Mouse (Mus musculus) embryonic stem cell, embryonic (primary cell): Measurements from ENCODE around the gene Inka1.

Experiments used
- CTCF ChIA-PET, 4 experiments: fragments of 300-600 bp in 2 of 4; fragments of 350-600 bp in 2 of 4; sonication (Branson Sonifier 250); formaldehyde crosslinking; loops; one replicate each; lab custom pipeline; 2022; ENCODE audit warnings: inconsistent platforms in 2 of 4; lab: Charles Lee
- POLR2A ChIA-PET, 4 experiments: fragments of 300-600 bp in 2 of 4; fragments of 350-600 bp in 2 of 4; sonication (Branson Sonifier 250); formaldehyde crosslinking; loops; one replicate each; lab custom pipeline; 2022; ENCODE audit warnings: antibody characterized with exemption in 4 of 4, inconsistent platforms in 1 of 4; lab: Charles Lee

Gene Inka1

DNA sequence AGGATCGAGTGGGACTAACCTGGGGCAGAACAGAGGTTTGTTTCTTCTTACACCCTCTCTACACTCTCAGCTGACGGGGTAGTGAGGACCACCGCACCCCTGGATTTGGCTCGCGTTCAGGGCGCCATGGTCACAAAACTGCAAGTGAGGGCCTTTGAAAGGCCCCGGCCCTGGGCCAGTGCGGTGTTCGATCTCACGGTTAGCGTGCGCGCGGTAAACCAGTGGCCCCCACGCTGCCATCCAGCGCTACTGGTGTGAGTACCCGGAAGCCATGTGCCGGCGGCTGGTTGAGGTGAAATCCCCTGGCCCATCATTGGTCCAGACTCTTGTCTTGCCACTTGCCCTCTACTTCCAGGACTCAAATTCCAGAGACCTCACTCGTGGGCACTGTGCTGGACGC, 9.8 kb upstream of the Inka1 start:
- ChIA-PET CTCF (interaction anchor here in 2 of 4 experiments (0.7 to 1.5 kb wide), 4 partner anchors 10 to 392 kb away, joined by 3 to 7 read pairs (median 4); partner anchors contain the start of gene Inka1 (in 1 of the 2)), POLR2A (interaction anchor here in 2 of 4 experiments (0.8 to 1.9 kb wide), 7 partner anchors 8 to 58 kb away, joined by 3 to 7 read pairs (median 4); partner anchors contain the start of genes Inka1 (in 2 of the 2), Amigo3 (in 1 of the 2) and Gmppb (in 1 of the 2))

DNA sequence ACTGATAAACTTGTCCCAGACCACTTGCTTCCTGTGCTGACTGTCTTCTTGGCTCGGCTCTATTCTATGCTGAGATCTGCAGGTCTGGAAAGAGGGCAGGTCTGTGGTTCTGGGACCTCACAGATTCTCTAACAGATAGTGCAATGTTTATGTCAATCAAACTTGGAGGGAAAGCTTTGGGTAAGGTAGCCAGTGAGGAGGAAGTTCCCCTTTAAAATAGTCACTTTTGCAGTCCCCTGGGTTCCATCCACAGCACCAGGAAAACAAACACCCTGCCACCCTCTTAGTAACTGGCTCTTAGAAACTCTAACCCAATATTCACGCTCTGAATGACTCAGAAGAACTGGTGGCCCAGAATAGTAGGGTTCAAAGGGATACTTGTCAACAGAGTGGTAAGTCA, 8.8 kb upstream of the Inka1 start:
- POLR2A ChIA-PET: interaction anchor here in 3 of 4 experiments (0.5 to 1.9 kb wide), 7 partner anchors 9 to 412 kb away, joined by 3 to 7 read pairs (median 4); partner anchors contain the start of genes Inka1 (in 2 of the 3) and Gmppb (in 1 of the 3)
- CTCF ChIA-PET: interaction anchor here in 2 of 4 experiments (0.6 to 1.5 kb wide), 4 partner anchors 9 to 93 kb away, joined by 3 to 7 read pairs (median 4); partner anchors contain the start of gene Inka1 (in 1 of the 2)

DNA sequence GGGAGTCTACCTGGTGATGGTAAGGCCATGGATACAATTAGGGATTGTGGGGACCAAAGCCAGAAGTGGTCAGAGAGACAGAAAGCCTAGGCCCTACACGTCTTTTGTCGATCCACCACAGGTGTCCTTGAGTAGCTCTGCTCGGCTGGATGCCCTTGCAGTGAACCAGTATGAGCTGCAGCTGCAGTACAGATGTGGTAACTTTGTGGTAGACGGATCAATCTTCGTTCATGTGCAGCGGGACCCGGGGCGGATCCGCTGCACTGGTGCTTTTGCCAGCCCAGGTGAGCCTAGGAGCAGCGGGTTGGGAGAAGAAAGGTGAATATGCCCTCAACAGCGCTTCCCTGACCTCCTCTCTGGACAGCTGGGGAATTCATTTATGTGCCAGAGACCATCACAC, 7.3 kb upstream of the Inka1 start:
- ChIA-PET POLR2A (interaction anchor here in 3 of 4 experiments (0.9 to 2.4 kb wide), 17 partner anchors 7 to 381 kb away, joined by 3 to 32 read pairs (median 5); partner anchors contain the start of genes Ip6k1 (in 3 of the 3), Gm20661 (in 1 of the 3), Mst1r (in 1 of the 3) and Uba7 (in 1 of the 3)), CTCF (interaction anchor here in 2 of 4 experiments (0.6 to 1.6 kb wide), 8 partner anchors 9 to 457 kb away, joined by 3 to 6 read pairs (median 5); partner anchors contain the start of genes Amigo3 (in 1 of the 2), Apeh (in 1 of the 2) and Ip6k1 (in 1 of the 2))

DNA sequence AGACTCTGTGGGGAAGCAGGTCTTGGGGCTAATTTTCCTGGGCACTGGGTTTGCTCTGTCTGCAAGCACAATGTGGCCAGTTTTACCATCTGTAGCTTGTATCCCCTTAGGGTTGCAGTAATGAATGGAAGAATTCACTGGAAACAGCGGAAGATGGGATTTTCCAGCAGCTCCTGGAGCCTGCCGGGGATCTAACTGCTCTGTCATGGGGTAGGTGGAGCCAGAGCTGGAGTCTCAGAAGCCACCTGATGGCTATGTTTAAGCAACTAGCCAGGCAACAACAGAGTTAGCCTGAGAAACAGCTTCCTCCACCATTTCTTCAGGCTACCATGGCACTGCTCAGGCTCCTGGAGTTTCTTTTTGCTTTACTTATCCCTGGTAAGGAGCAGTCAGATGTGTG, 6.5 kb upstream of the Inka1 start, which contains the start of gene Cdhr4:
Gene Cdhr4, plus strand, starts transcription at position 301 of the 400 bp plus-strand sequence.
- CTCF ChIA-PET: interaction anchor here in 3 of 4 experiments (0.6 to 1.6 kb wide), 9 partner anchors 10 to 102 kb away, joined by 3 to 6 read pairs (median 5); partner anchors contain the start of genes Amigo3 (in 1 of the 3), Apeh (in 1 of the 3) and Ip6k1 (in 1 of the 3)
- POLR2A ChIA-PET: interaction anchor here in 3 of 4 experiments (0.7 to 2.4 kb wide), 23 partner anchors 8 to 450 kb away, joined by 3 to 32 read pairs (median 5); partner anchors contain the start of genes Ip6k1 (in 3 of the 3), Gm20661 (in 2 of the 3), Gpx1 (in 2 of the 3) and Cyb561d2 (in 1 of the 3)

DNA sequence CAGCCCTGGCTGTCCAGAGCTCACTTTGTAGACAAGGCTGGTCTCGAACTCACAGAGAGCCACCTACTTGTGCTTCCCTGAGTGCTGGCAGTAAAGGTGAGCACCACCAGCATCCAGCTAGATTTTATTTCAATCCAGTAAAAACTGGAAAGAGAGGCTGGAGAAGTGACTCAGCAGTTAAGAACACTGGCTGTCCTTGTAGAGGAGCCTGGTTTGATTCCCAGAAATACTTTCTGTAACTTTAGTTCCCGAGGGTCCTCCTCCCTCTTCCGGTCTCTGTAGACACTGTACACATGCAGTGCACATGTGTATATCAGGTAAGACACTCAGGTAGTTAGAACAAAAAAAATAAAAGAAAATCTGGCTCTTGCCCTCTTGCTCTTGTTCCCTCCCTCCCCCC, 2.3 kb upstream of the Inka1 start:
- CTCF ChIA-PET: interaction anchor here in 3 of 4 experiments (0.5 to 1.6 kb wide), 10 partner anchors 16 to 313 kb away, joined by 3 to 5 read pairs (median 4); partner anchors contain the start of gene Mst1r (in 1 of the 3)
- POLR2A ChIA-PET: interaction anchor here in 3 of 4 experiments (0.7 to 2.2 kb wide), 13 partner anchors 11 to 79 kb away, joined by 3 to 10 read pairs (median 4); partner anchors contain the start of genes Ip6k1 (in 2 of the 3) and Amigo3 (in 1 of the 3)

DNA sequence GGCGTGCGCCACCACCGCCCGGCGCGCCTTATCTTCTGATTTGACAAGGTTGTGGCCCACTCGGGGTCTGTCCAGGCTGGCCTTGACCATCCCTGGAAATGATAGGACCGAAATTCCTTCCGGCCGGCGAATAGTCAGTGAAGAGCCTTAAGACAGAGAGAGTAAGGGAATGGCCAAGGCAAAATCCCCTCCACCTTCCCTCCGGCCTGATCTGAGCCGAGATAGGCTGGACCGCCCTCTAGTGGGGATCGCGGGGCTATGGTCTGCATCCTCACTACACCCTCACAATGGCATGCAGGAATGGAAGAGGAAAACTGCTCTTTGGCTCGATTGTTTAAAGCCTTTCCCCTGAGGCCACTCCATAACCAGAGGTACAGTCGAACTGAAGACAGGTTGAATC, 697 bp upstream of the Inka1 start:
- ChIA-PET CTCF (interaction anchor here (0.8 to 1.8 kb wide), 25 partner anchors 9 to 298 kb away, joined by 3 to 25 read pairs (median 5); partner anchors contain the start of genes Amigo3 (in 1 of the 4), Ip6k1 (in 1 of the 4), Mst1r (in 1 of the 4) and Uba7 (in 1 of the 4)), POLR2A (interaction anchor here in 3 of 4 experiments (0.7 to 3.0 kb wide), 41 partner anchors 9 to 353 kb away, joined by 3 to 35 read pairs (median 5); partner anchors contain the start of genes Ip6k1 (in 3 of the 3), Amigo3 (in 2 of the 3), Apeh (in 2 of the 3) and Uba7 (in 2 of the 3))

DNA sequence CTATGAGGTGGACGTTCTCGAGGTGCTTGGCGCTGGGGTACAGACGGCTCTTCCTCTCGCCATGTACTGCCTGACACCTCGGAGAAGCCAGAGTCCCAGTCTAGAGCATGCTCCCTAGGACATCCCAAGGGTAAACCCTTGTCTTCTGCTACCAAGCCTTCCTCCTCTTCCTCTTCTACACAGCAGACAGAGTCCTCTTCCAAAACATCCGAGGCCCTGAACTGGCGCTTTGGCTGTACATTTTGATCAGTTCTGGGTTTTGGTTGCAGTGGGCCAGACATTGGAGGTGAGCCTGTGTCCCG, 974 bp downstream of the Inka1 start:
- CTCF ChIA-PET: interaction anchor here (1.1 to 1.8 kb wide), 10 partner anchors 10 to 300 kb away, joined by 3 to 16 read pairs (median 5); partner anchors contain the start of genes Ip6k1 (in 2 of the 4) and Amigo3 (in 1 of the 4)
- POLR2A ChIA-PET: interaction anchor here in 3 of 4 experiments (1.0 to 3.0 kb wide), 19 partner anchors 8 to 112 kb away, joined by 3 to 35 read pairs (median 5); partner anchors contain the start of genes Ip6k1 (in 2 of the 3), Actl11 (in 1 of the 3), Gm20662 (in 1 of the 3) and Rbm6 (in 1 of the 3)

DNA sequence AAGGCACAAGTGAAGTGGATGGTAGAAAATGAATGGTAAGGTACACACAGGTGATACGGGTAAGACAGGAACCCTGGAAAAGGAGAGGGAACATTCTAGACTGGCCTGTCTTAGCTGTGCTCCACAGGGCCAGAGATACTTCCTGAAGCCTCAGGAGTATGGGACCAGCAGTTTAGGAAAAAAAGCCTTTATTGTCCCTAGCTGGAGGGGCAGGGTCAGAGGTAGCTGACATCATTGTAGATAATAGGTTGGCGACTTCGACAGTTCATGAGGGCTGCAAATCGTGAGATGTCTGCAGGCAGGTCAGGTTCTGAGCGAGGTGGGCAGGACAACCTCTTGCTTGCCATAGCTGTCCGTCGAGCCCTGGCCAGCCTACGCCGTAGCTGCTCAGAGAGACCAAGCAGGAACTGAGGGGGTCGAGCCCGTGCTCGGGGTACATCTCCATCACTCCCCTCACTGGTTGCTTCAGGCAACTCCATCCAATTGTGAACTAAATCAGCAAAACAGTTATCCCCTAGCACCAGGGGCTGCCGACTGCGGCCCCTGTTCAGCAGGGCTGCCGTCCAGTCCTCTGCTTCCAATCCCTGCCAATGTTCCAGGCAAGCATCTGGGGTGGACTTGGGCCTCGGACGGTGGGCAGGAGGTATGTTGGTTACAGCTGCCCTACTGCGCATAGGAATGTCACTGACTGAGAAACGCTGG, 1.5 kb downstream of the Inka1 start:
- ChIA-PET POLR2A (interaction anchor here in 3 of 4 experiments (0.6 to 4.7 kb wide), 13 partner anchors 8 to 355 kb away, joined by 3 to 31 read pairs (median 5); partner anchors contain the start of genes Cdhr4 (in 1 of the 3), Gpx1 (in 1 of the 3), Rbm6 (in 1 of the 3) and Uba7 (in 1 of the 3)), CTCF (interaction anchor here in 2 of 4 experiments (0.5 to 2.0 kb wide), 5 partner anchors 18 to 300 kb away, joined by 3 to 7 read pairs (median 4); partner anchors contain the start of gene Ip6k1 (in 1 of the 2))

DNA sequence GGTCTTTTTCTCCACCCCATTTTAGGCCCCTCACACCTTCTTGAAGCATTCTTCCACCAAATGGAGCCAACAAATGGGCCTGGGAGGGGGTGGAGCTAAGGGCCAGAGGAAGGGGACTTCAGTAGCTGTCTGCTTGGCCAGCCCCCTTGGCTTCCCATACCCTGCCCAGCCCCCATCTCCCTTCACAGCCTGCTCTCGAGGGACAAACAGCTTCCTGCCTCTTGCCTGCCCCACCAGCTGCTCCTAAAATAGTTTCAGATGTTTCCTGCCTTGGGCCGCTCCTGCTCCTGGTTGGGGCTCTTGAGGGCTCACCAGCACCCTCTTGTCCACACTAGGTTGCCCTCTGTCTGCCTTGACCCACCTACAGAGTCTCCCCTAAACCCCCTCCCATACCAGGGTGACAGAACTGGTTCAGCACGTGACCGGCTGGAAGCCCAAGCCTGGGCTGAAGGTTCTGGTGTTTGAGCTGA, 2.2 kb downstream of the Inka1 start:
- POLR2A ChIA-PET: interaction anchor here in 3 of 4 experiments (0.6 to 4.7 kb wide), 18 partner anchors 8 to 546 kb away, joined by 3 to 31 read pairs (median 4); partner anchors contain the start of genes Cdhr4 (in 2 of the 3), Gpx1 (in 1 of the 3), Rbm6 (in 1 of the 3) and Uba7 (in 1 of the 3)
- CTCF ChIA-PET: interaction anchor here in 3 of 4 experiments (0.5 to 2.0 kb wide), 10 partner anchors 14 to 250 kb away, joined by 3 to 7 read pairs (median 4); partner anchors contain the start of genes Amigo3 (in 1 of the 3) and Ip6k1 (in 1 of the 3)

DNA sequence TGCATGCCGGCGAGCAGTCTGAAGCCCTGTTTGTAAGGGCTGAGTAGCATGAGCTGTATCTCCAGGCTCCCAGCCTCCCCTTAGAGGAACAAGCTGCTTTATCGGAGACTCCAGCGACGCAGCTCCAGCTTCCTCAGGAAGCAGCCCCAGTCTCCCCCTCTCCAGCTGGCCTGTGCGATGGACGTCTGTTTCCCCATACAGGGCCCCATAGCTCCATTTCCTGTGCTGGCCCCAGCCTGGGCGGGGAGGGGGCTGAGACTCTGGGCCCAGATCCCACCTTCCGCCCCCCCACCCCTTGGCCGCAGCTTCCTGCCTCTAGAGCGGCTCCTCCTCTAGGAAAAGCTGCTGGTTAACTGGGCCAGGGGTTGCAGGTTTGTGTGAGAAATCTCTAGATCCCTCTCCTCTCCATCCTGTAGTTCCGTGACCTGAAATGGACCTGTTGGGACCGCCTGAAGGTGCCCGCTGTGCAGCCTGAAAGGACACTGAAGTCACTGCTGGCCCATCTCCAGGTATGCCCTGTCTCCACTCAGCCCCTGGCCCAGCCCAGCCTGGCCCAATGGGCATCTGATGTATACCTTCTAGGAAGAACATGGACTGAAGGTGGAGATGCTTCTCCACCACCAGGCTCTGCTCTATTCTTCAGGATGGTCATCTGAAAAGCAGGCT, 2.9 kb downstream of the Inka1 start, which contains the start of gene Gm20661:
Gene Gm20661, plus strand, starts transcription at position 378 of the 666 bp plus-strand sequence.
- CTCF ChIA-PET: interaction anchor here (0.5 to 2.2 kb wide), 14 partner anchors 13 to 82 kb away, joined by 3 to 7 read pairs (median 4); partner anchors contain the start of genes Amigo3 (in 1 of the 4) and Ip6k1 (in 1 of the 4)
- POLR2A ChIA-PET: interaction anchor here in 3 of 4 experiments (0.6 to 4.7 kb wide), 17 partner anchors 9 to 546 kb away, joined by 3 to 31 read pairs (median 4); partner anchors contain the start of genes Cdhr4 (in 2 of the 3) and Ip6k1 (in 1 of the 3)

DNA sequence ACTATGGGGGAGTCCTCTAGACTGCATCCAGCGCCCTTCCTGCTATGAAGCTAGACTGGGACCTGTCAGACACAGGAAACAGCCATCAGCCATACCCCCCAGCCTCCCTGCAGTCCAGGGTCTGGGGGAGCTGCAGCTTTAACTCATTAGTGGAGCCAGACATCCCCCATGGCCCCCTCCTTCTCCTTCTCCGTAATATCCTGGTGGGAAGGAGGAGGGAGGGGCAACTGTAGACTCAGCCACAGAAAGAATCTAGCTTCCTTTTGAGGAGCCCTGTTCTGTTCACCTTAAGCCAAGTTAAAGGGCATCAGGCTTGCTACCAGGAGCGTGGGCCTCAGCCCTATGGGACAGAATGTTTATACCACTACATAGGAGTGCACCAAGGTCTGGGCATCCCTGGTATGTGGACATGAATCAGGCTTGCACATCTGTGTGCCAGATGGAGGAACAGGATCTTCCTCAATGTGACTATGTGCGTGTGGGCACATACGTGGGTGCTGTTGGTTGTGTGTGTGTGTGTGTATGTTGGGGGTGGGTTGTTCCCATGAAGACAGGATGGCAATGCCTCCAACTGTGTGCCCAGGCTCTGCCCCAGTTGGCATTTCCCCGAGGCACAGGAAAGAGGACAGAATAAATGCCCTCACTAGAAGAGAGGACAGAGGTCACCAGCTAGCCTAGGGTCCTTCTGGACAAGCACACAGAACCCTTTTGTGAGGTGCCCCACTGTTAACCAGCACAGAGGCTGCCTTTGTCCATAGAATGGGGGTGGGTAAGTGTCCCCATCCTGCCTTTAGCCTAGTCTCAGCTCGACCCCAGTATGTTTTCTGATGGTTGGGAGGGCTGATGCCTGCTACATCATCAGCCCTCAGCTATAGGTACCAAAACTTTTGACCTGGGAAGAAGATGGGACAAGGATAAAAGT, 3.7 kb downstream of the Inka1 start:
- POLR2A ChIA-PET: interaction anchor here in 3 of 4 experiments (0.5 to 4.7 kb wide), 22 partner anchors 8 to 338 kb away, joined by 3 to 31 read pairs (median 4); partner anchors contain the start of genes Cdhr4 (in 2 of the 3) and Ip6k1 (in 1 of the 3)
- CTCF ChIA-PET: interaction anchor here in 3 of 4 experiments (0.8 to 2.2 kb wide), 12 partner anchors 10 to 155 kb away, joined by 3 to 7 read pairs (median 4); partner anchors contain the start of gene Amigo3 (in 1 of the 3)

DNA sequence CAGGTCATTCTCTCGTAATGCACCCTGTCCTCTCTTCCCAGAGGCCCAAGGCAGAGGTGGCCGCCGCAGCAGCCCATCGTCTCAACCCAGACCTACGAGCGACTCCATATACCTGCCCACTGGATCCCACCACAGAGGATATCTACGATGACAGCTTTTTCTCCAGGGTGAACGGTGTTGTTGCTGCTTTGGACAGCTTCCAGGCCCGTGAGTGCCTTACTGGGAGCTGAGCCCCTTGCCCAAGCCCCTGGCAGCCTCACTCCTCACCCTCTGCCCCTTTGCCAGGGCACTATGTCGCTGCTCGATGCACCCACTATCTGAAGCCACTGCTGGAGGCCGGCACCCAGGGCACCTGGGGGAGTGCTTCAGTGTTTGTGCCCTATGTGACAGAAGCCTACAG, 6.9 kb downstream of the Inka1 start:
- ChIA-PET CTCF (no interaction called here), POLR2A (interaction anchor here in 2 of 4 experiments (0.6 to 1.5 kb wide), 2 partner anchors 16 to 390 kb away, joined by 4 read pairs; no protein-coding TSS in a partner anchor)

DNA sequence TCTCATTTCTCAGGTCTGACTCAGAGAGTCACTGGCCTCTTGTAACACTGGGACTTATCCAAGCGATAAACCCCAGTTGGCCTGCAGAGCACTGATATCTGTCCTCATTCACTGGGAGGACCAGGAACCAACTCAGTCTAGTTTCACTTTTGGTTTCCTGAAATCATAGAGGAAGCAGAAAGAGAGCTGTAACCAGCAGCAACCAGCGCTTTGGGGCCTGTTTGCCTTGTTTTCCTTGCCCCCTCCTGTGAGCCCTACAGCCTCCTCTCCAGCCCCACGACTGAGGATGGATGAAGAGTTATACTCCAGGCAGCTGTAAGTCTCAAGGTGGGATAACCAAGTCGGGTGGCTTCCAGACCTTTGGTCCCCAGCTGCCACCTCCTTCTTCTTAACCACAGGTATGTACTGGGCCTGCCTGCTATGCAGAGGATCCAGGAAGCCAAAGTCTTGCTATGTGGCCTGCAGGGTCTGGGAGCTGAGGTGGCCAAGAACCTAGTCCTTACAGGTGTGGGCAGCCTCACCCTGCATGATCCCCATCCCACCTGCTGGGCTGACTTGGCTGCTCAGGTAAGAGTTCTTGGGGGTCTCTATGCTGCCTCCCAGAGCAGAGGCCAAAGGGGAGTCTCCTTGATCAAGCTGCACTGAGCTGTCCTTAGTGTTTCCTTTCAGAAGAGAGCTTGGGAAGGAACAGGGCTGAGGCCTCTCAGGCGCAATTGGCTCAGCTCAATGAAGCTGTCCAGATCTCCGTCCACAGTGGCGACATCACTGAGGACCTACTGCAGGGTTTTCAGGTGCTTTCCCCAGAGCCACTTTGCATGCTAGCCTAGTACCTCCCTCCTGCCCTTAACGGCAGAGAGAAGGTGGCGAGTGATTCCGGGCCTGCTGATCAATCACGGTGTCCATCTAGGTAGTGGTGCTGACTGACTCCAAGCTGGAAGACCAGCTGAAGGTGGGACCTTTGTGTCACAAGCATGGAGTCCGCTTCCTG, 10.0 kb downstream of the Inka1 start, which contains the start of gene Uba7:
Gene Uba7, plus strand, starts transcription at position 107 of the 988 bp plus-strand sequence.
- CTCF ChIA-PET: interaction anchor here in 3 of 4 experiments (0.6 to 1.6 kb wide), 13 partner anchors 10 to 91 kb away, joined by 3 to 6 read pairs (median 3); partner anchors contain the start of gene Inka1 (in 2 of the 3)
- POLR2A ChIA-PET: interaction anchor here in 3 of 4 experiments (0.6 to 2.5 kb wide), 17 partner anchors 9 to 192 kb away, joined by 3 to 18 read pairs (median 4); partner anchors contain the start of genes Inka1 (in 3 of the 3), Ip6k1 (in 2 of the 3), Amigo3 (in 1 of the 3) and Cdhr4 (in 1 of the 3)
